Comparison of ENCODE assay signal across 22 mouse cellular contexts in the genomic region with DNA sequence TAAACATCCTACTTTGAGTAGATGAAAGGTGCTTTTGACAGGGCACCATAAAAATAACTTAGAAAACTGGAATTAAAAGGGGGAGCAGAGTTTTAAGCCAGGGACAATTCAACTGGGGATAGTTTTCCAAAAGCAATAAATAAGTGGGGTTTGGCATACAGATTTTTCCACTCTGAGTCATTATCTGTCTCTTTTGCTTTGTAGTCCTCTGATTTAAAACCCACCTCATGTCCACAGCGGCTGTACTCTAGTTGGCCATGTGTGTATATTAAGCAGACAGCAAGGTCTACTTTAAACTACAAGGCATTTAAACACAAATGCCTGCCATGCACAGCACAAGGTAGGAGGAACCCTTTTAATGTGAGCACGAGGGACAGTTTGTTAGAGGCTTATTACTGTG.
A peak's percentile ranks its signal among the peaks of the same experiment; 100 is the strongest.
DNase-seq lines count a peak whose midpoint lies in the region; ATAC-seq and TF ChIP-seq lines count a peak whose summit lies in the region.
"Had no signal": no experiment of that assay in that cellular context is flagged by ENCODE, and none has a peak within 500 bp of the region (broad histone marks: within the 10 kb centered on the region; RNA-seq: fewer than 3 reads in every experiment).

No protein-coding gene starts in this region.

- peaks cover 6% of the 10 kb centered on the region for H3K27me3 ChIP-seq in forebrain, embryonic 11.5 days (ENCODE audit: control insufficient read depth, insufficient read depth, low read length)
- no peaks in the 10 kb centered on the region for H3K27me3 ChIP-seq in forebrain, postnatal 0 days (ENCODE audit: insufficient read depth, low read length)
- no peaks in the 10 kb centered on the region for H3K27me3 ChIP-seq in kidney, postnatal 0 days (ENCODE audit: insufficient read depth, low read length)
- no peaks in the 10 kb centered on the region for H3K27me3 ChIP-seq in kidney, embryonic 16.5 days (ENCODE audit: insufficient read depth, low read length)
- H3K27me3 ChIP-seq: forebrain, embryonic 15.5 days; hindbrain, embryonic 12.5 days; hindbrain, embryonic 15.5 days; Patski had no signal

- no peak overlapping the region for H3K4me3 ChIP-seq in forebrain, embryonic 11.5 days (ENCODE audit: low read depth, low read length)
- H3K4me3 ChIP-seq in forebrain, postnatal 0 days (ENCODE audit: low read depth, low read length) = no peak overlapping the region
- H3K4me3 ChIP-seq in kidney, postnatal 0 days (replicated peaks; ENCODE audit: low read depth, low read length) = no peak overlapping the region
- no peak overlapping the region for H3K4me3 ChIP-seq in kidney, embryonic 16.5 days (ENCODE audit: low read length)
- H3K4me3 ChIP-seq in embryonic fibroblast, embryonic 13.5 days (ENCODE audit: insufficient read depth, low read length) = no peak overlapping the region
- H3K4me3 ChIP-seq: forebrain, embryonic 12.5 days; forebrain, embryonic 15.5 days; heart, adult 2 months; hindbrain, embryonic 12.5 days; hindbrain, embryonic 15.5 days had no signal

- no peak for TF ChIP-seq POLR2A in embryonic fibroblast, embryonic 13.5 days (IDR thresholded peaks at IDR 0.05; ENCODE audit: low read depth, low read length)

- H3K36me3 ChIP-seq in forebrain, embryonic 11.5 days (ENCODE audit: control insufficient read depth, insufficient read depth, low read length) = no peaks in the 10 kb centered on the region
- no peaks in the 10 kb centered on the region for H3K36me3 ChIP-seq in forebrain, postnatal 0 days (ENCODE audit: insufficient read depth)
- H3K36me3 ChIP-seq in kidney, postnatal 0 days (ENCODE audit: insufficient read depth, low read length) = no peaks in the 10 kb centered on the region
- H3K36me3 ChIP-seq in kidney, embryonic 16.5 days (ENCODE audit: insufficient read depth, low read length) = no peaks in the 10 kb centered on the region
- H3K36me3 ChIP-seq: forebrain, embryonic 12.5 days; forebrain, embryonic 15.5 days; hindbrain, embryonic 12.5 days; hindbrain, embryonic 15.5 days had no signal

- 91% methylated on average over 2 of the region's 2 CpGs for WGBS in forebrain, embryonic 11.5 days
- 86% methylated on average over 2 of the region's 2 CpGs for WGBS in forebrain, postnatal 0 days
- 26% methylated on average over 2 of the region's 2 CpGs for WGBS in kidney, postnatal 0 days
- WGBS in kidney, embryonic 16.5 days = 31% methylated on average over 2 of the region's 2 CpGs

- DNase-seq in forebrain, embryonic 11.5 days (ENCODE audit: low spot score) = peak; percentile 4
- DNase-seq in forebrain, postnatal 0 days = no peak
- DNase-seq in kidney, postnatal 0 days (ENCODE audit: low spot score) = peak; percentile 32
- DNase-seq in right cerebral cortex, postnatal 10 days (ENCODE audit: low spot score in 2 of 2) = no peak
- DNase-seq: adrenal gland, adult 8-10 months; adrenal gland, postnatal 25 days; cerebellum, adult 18-20 months; cerebellum, adult 9-10 months; cerebellum, postnatal 14 days; gastrocnemius, postnatal 25 days; heart, adult 2 months had no signal

- no peak overlapping the region for H3K4me2 ChIP-seq in forebrain, embryonic 11.5 days (ENCODE audit: low read depth, low read length, severe bottlenecking)
- no peak overlapping the region for H3K4me2 ChIP-seq in forebrain, postnatal 0 days (ENCODE audit: low read depth)
- H3K4me2 ChIP-seq in kidney, postnatal 0 days (ENCODE audit: low read length) = no peak overlapping the region
- H3K4me2 ChIP-seq in kidney, embryonic 16.5 days (replicated peaks; ENCODE audit: low read depth, low read length) = no peak overlapping the region
- H3K4me2 ChIP-seq: forebrain, embryonic 12.5 days; forebrain, embryonic 15.5 days; heart, embryonic 11.5 days; hindbrain, embryonic 12.5 days; hindbrain, embryonic 15.5 days had no signal

- ATAC-seq in forebrain, embryonic 11.5 days (replicated peaks; ENCODE audit: low FRiP score) = no peak
- no peak for ATAC-seq in forebrain, postnatal 0 days
- ATAC-seq in kidney, postnatal 0 days (replicated peaks; ENCODE audit: low FRiP score, low read depth) = no peak
- no peak for ATAC-seq in kidney, embryonic 16.5 days (ENCODE audit: low FRiP score, low TSS enrichment)
- no peak for ATAC-seq in activated CD4-positive, CD25-positive, alpha-beta regulatory T cell, adult 4 months
- ATAC-seq: CD4-positive, CD25-positive, alpha-beta regulatory T cell, adult 4 months; intestine, postnatal 0 days; Patski had no signal

- H3K9ac ChIP-seq in forebrain, embryonic 11.5 days (ENCODE audit: low read length) = no peak overlapping the region
- H3K9ac ChIP-seq in forebrain, postnatal 0 days = no peak overlapping the region
- no peak overlapping the region for H3K9ac ChIP-seq in kidney, postnatal 0 days (ENCODE audit: low read depth, low read length)
- H3K9ac ChIP-seq in kidney, embryonic 16.5 days (replicated peaks; ENCODE audit: low read length) = no peak overlapping the region
- H3K9ac ChIP-seq: forebrain, embryonic 12.5 days; forebrain, embryonic 15.5 days; hindbrain, embryonic 12.5 days; hindbrain, embryonic 15.5 days had no signal

- H3K4me1 ChIP-seq in forebrain, embryonic 11.5 days (replicated peaks; ENCODE audit: control insufficient read depth, insufficient read depth, low read length) = peaks cover 2% of the 10 kb centered on the region; the same call in 1 of the 2 replicates
- no peaks in the 10 kb centered on the region for H3K4me1 ChIP-seq in forebrain, postnatal 0 days (ENCODE audit: insufficient read depth)
- no peaks in the 10 kb centered on the region for H3K4me1 ChIP-seq in kidney, postnatal 0 days (replicated peaks; ENCODE audit: insufficient read depth, low read length)
- 0 out of 2 replicates have a peak, but pooled peaks cover 6% of the 10 kb centered on the region for H3K4me1 ChIP-seq in kidney, embryonic 16.5 days (ENCODE audit: insufficient read depth, low read length)
- H3K4me1 ChIP-seq in embryonic fibroblast, embryonic 13.5 days (ENCODE audit: control insufficient read depth, insufficient read depth, low read length) = peaks cover 10% of the 10 kb centered on the region
- H3K4me1 ChIP-seq: forebrain, embryonic 12.5 days; forebrain, embryonic 15.5 days; hindbrain, embryonic 12.5 days; hindbrain, embryonic 15.5 days had no signal

- no peak for TF ChIP-seq CTCF in forebrain, postnatal 0 days (IDR thresholded peaks at IDR 0.05; ENCODE audit: low read depth)
- no peak for TF ChIP-seq CTCF in kidney, postnatal 0 days (IDR thresholded peaks at IDR 0.05; ENCODE audit: low read depth)
- no peak for TF ChIP-seq CTCF in embryonic fibroblast, embryonic 13.5 days (IDR thresholded peaks at IDR 0.05; ENCODE audit: borderline replicate concordance, insufficient read depth, low read length)

- H3K9me3 ChIP-seq in forebrain, embryonic 11.5 days (ENCODE audit: control insufficient read depth, low read length) = no peaks in the 10 kb centered on the region
- H3K9me3 ChIP-seq in forebrain, postnatal 0 days (ENCODE audit: low read length) = no peaks in the 10 kb centered on the region
- no peaks in the 10 kb centered on the region for H3K9me3 ChIP-seq in kidney, postnatal 0 days (replicated peaks; ENCODE audit: low read length)
- H3K9me3 ChIP-seq in kidney, embryonic 16.5 days (ENCODE audit: low read length) = peaks cover 4% of the 10 kb centered on the region; the same call in 1 of the 2 replicates
- H3K9me3 ChIP-seq: forebrain, embryonic 12.5 days; forebrain, embryonic 15.5 days; hindbrain, embryonic 12.5 days; hindbrain, embryonic 15.5 days had no signal

- H3K27ac ChIP-seq in forebrain, embryonic 11.5 days (ENCODE audit: low read depth, low read length) = no peak overlapping the region
- no peak overlapping the region for H3K27ac ChIP-seq in forebrain, postnatal 0 days (ENCODE audit: low read depth, low read length)
- H3K27ac ChIP-seq in kidney, postnatal 0 days = no peak overlapping the region
- no peak overlapping the region for H3K27ac ChIP-seq in kidney, embryonic 16.5 days (ENCODE audit: low read length)
- peak overlapping the region; percentile 49; the same call in 1 of the 2 replicates for H3K27ac ChIP-seq in embryonic fibroblast, embryonic 13.5 days (ENCODE audit: insufficient read depth, low read length)
- H3K27ac ChIP-seq: forebrain, embryonic 12.5 days; forebrain, embryonic 15.5 days; heart, adult 2 months; hindbrain, embryonic 12.5 days; hindbrain, embryonic 15.5 days had no signal

Comparison
In these comparisons a context has a peak if more than half of its experiments do, and no peak if none do; other contexts are left out.
1. DNase-seq: peak in forebrain, embryonic 11.5 days (single experiment) and kidney, postnatal 0 days (single experiment); none in forebrain, postnatal 0 days (single experiment) and right cerebral cortex, postnatal 10 days (0 of 2).